Mouse (Mus musculus): ENCODE measurements at regions not wholly inside any gene's neighbourhood (a gene's known extent, or its start where the extent isn't known, plus 50 kb on each side); places are given as distances from the start of the nearest gene placed in this dataset.
A peak's percentile ranks its signal among the peaks of the same experiment; 100 is the strongest.

GRCm38 (mm10) chr1:189991089-189991488 is 68.9 kb upstream of the Smyd2 start:
- DNase-seq (ENCODE audit: low spot score): no peak

- no peak for DNase-seq (ENCODE audit: low spot score)
Observed at GRCm38 (mm10) chr1:189990046-189990622, 68.0 kb upstream of the Smyd2 start.

- DNase-seq (ENCODE audit: low spot score): no peak
Observed at GRCm38 (mm10) chr1:189989376-189989775, 67.2 kb upstream of the Smyd2 start.

- no peak for DNase-seq (ENCODE audit: low spot score)
Observed at GRCm38 (mm10) chr1:189988864-189989263, 66.7 kb upstream of the Smyd2 start.

- no peak for DNase-seq (ENCODE audit: low spot score)
Observed at GRCm38 (mm10) chr1:189985516-189986205, 63.5 kb upstream of the Smyd2 start.

GRCm38 (mm10) chr1:189978244-189978643 is 56.1 kb upstream of the Smyd2 start:
- no peak for DNase-seq (ENCODE audit: low spot score)

GRCm38 (mm10) chr1:189975660-189976059 is 53.5 kb upstream of the Smyd2 start:
- no peak for DNase-seq (ENCODE audit: low spot score)

GRCm38 (mm10) chr1:189972790-189973406 is 50.7 kb upstream of the Smyd2 start:
- DNase-seq (ENCODE audit: low spot score): peak; percentile 88

All from thymus, postnatal 0 days (tissue).